Mouse (Mus musculus): ENCODE measurements at regions not wholly inside any gene's neighbourhood (a gene's known extent, or its start where the extent isn't known, plus 50 kb on each side); places are given as distances from the start of the nearest gene placed in this dataset.
"Not testable (repeated sequence)": the region's sequence is repeated elsewhere in the genome, so short reads cannot be mapped to it uniquely, and the experiment has no call there.

GRCm38 (mm10) chr8:71081291-71081690, 175.6 kb downstream of the Map1s start:
- H3K27me3 ChIP-seq (ENCODE audit: control insufficient read depth, insufficient read depth, low read length); H3K9ac ChIP-seq (ENCODE audit: low read length); H3K27ac ChIP-seq (ENCODE audit: low read depth, low read length); DNase-seq (ENCODE audit: low spot score); H3K4me2 ChIP-seq (ENCODE audit: low read depth); H3K36me3 ChIP-seq (ENCODE audit: control insufficient read depth, insufficient read depth, low read length); H3K4me3 ChIP-seq (ENCODE audit: low read depth, low read length); H3K4me1 ChIP-seq (ENCODE audit: control insufficient read depth, insufficient read depth, low read length); ATAC-seq (ENCODE audit: insufficient read depth, low FRiP score, low TSS enrichment); H3K9me3 ChIP-seq (ENCODE audit: control insufficient read depth, low read length): not testable (repeated sequence)
- 0% methylated on average over 1 of the region's 1 CpGs for WGBS

- not testable (repeated sequence) for ATAC-seq (ENCODE audit: insufficient read depth, low FRiP score, low TSS enrichment); H3K9ac ChIP-seq (ENCODE audit: low read length); H3K27ac ChIP-seq (ENCODE audit: low read depth, low read length); H3K36me3 ChIP-seq (ENCODE audit: control insufficient read depth, insufficient read depth, low read length); DNase-seq (ENCODE audit: low spot score); H3K4me1 ChIP-seq (ENCODE audit: control insufficient read depth, insufficient read depth, low read length); H3K4me2 ChIP-seq (ENCODE audit: low read depth); H3K27me3 ChIP-seq (ENCODE audit: control insufficient read depth, insufficient read depth, low read length); H3K4me3 ChIP-seq (ENCODE audit: low read depth, low read length); H3K9me3 ChIP-seq (ENCODE audit: control insufficient read depth, low read length)
- 34% methylated on average over 2 of the region's 2 CpGs for WGBS
Observed at GRCm38 (mm10) chr8:71127131-71127530, 145.4 kb upstream of the Myo9b start.

- Histone ChIP-seq H3K9me3 (ENCODE audit: control insufficient read depth, low read length) (no peaks in the 10 kb centered on the region; the same call in 1 of the 2 replicates), H3K36me3 (ENCODE audit: control insufficient read depth, insufficient read depth, low read length) (no peaks in the 10 kb centered on the region), H3K4me3 (ENCODE audit: low read depth, low read length) (no peak overlapping the region), H3K9ac (ENCODE audit: low read length) (no peak overlapping the region), H3K4me2 (ENCODE audit: low read depth) (no peak overlapping the region), H3K27ac (ENCODE audit: low read depth, low read length) (no peak overlapping the region), H3K27me3 (ENCODE audit: control insufficient read depth, insufficient read depth, low read length) (no peaks in the 10 kb centered on the region), H3K4me1 (ENCODE audit: control insufficient read depth, insufficient read depth, low read length) (no peaks in the 10 kb centered on the region)
- ATAC-seq (ENCODE audit: insufficient read depth, low FRiP score, low TSS enrichment) (peak; percentile 65), DNase-seq (ENCODE audit: low spot score) (no peak)
- WGBS = 67% methylated on average over 4 of the region's 4 CpGs
Observed at GRCm38 (mm10) chr8:71130411-71131261, 141.9 kb upstream of the Myo9b start.

DNA sequence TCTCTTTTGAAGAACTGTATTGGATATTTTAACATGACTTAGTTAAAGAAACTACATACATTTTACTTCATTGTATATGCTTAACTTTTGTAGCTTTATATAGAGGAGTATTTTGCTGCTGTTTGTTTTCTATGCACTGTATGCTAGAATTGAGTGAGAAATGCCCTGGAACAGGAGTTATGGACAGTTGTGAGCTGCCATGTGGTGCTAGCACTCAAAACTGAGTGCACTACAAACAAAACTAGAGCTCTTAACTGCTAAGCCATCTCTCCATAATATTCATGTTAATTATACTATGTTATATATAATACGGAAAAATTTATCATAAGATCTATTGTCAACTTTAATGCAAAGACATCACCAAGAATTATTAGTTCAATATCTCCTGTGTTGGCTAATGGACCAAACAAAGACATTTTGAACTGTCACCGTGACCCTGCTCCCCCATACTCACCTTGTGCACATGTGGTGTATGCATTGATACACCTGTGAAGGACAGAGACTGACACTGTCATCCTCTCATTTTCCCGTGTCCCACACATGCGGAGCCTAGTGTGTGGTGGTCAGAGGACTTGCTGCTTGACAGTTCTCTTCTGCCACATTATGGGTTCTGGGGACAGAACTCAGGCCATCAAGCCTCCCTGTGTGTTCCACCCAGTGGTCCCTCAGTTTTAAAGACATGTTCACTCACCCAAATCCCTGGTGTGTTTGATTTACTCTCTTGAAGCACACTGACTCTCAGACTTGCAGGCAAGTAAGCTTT, 141.0 kb upstream of the Myo9b start:
- peak; percentile 48; the same call in 1 of the 2 replicates for ATAC-seq (ENCODE audit: insufficient read depth, low FRiP score, low TSS enrichment)
- DNase-seq (ENCODE audit: low spot score) = no peak

GRCm38 (mm10) chr8:71132898-71133297, 139.6 kb upstream of the Myo9b start:
- ATAC-seq (ENCODE audit: insufficient read depth, low FRiP score, low TSS enrichment); H3K9me3 ChIP-seq (ENCODE audit: control insufficient read depth, low read length); H3K27me3 ChIP-seq (ENCODE audit: control insufficient read depth, insufficient read depth, low read length); H3K4me3 ChIP-seq (ENCODE audit: low read depth, low read length); H3K36me3 ChIP-seq (ENCODE audit: control insufficient read depth, insufficient read depth, low read length); H3K4me1 ChIP-seq (ENCODE audit: control insufficient read depth, insufficient read depth, low read length); H3K9ac ChIP-seq (ENCODE audit: low read length); H3K4me2 ChIP-seq (ENCODE audit: low read depth); H3K27ac ChIP-seq (ENCODE audit: low read depth, low read length); DNase-seq (ENCODE audit: low spot score): not testable (repeated sequence)
- 75% methylated on average over 1 of the region's 1 CpGs for WGBS

More for the DNA sequence above, 141.0 kb upstream of the Myo9b start:
- Histone ChIP-seq H3K9me3 (ENCODE audit: control insufficient read depth, low read length) (no peaks in the 10 kb centered on the region; the same call in 1 of the 2 replicates), H3K27ac (ENCODE audit: low read depth, low read length) (no peak overlapping the region), H3K9ac (ENCODE audit: low read length) (no peak overlapping the region), H3K4me1 (ENCODE audit: control insufficient read depth, insufficient read depth, low read length) (no peaks in the 10 kb centered on the region), H3K36me3 (ENCODE audit: control insufficient read depth, insufficient read depth, low read length) (no peaks in the 10 kb centered on the region), H3K4me2 (ENCODE audit: low read depth) (no peak overlapping the region), H3K27me3 (ENCODE audit: control insufficient read depth, insufficient read depth, low read length) (no peaks in the 10 kb centered on the region), H3K4me3 (ENCODE audit: low read depth, low read length) (no peak overlapping the region)
- WGBS = 90% methylated on average over 4 of the region's 4 CpGs

GRCm38 (mm10) chr8:71137131-71137530, 135.4 kb upstream of the Myo9b start:
- not testable (repeated sequence) for H3K4me3 ChIP-seq (ENCODE audit: low read depth, low read length); H3K27me3 ChIP-seq (ENCODE audit: control insufficient read depth, insufficient read depth, low read length); ATAC-seq (ENCODE audit: insufficient read depth, low FRiP score, low TSS enrichment); DNase-seq (ENCODE audit: low spot score); H3K4me2 ChIP-seq (ENCODE audit: low read depth); H3K27ac ChIP-seq (ENCODE audit: low read depth, low read length); H3K36me3 ChIP-seq (ENCODE audit: control insufficient read depth, insufficient read depth, low read length); H3K9me3 ChIP-seq (ENCODE audit: control insufficient read depth, low read length); H3K4me1 ChIP-seq (ENCODE audit: control insufficient read depth, insufficient read depth, low read length); H3K9ac ChIP-seq (ENCODE audit: low read length)
- WGBS = 67% methylated on average over 1 of the region's 3 CpGs

- not testable (repeated sequence) for H3K9me3 ChIP-seq (ENCODE audit: control insufficient read depth, low read length); DNase-seq (ENCODE audit: low spot score); H3K4me1 ChIP-seq (ENCODE audit: control insufficient read depth, insufficient read depth, low read length); H3K9ac ChIP-seq (ENCODE audit: low read length); H3K27me3 ChIP-seq (ENCODE audit: control insufficient read depth, insufficient read depth, low read length); H3K36me3 ChIP-seq (ENCODE audit: control insufficient read depth, insufficient read depth, low read length); H3K4me3 ChIP-seq (ENCODE audit: low read depth, low read length); H3K4me2 ChIP-seq (ENCODE audit: low read depth); ATAC-seq (ENCODE audit: insufficient read depth, low FRiP score, low TSS enrichment); H3K27ac ChIP-seq (ENCODE audit: low read depth, low read length)
- WGBS = 79% methylated on average over 3 of the region's 3 CpGs
Observed at GRCm38 (mm10) chr8:71142373-71142973, 130.0 kb upstream of the Myo9b start.

GRCm38 (mm10) chr8:71171478-71172210, 100.9 kb upstream of the Myo9b start:
- not testable (repeated sequence) for H3K4me1 ChIP-seq (ENCODE audit: control insufficient read depth, insufficient read depth, low read length); H3K4me3 ChIP-seq (ENCODE audit: low read depth, low read length); H3K9me3 ChIP-seq (ENCODE audit: control insufficient read depth, low read length); H3K36me3 ChIP-seq (ENCODE audit: control insufficient read depth, insufficient read depth, low read length); H3K9ac ChIP-seq (ENCODE audit: low read length); H3K27ac ChIP-seq (ENCODE audit: low read depth, low read length); H3K4me2 ChIP-seq (ENCODE audit: low read depth); DNase-seq (ENCODE audit: low spot score); H3K27me3 ChIP-seq (ENCODE audit: control insufficient read depth, insufficient read depth, low read length)
- ATAC-seq (ENCODE audit: insufficient read depth, low FRiP score, low TSS enrichment) = peak; percentile 50; the same call in 1 of the 2 replicates
- 63% methylated on average over 3 of the region's 3 CpGs for WGBS

Measured in neural tube, embryonic 11.5 days (tissue).